Mouse (Mus musculus): Measurements from ENCODE around the gene Rasgef1b.

DNA sequence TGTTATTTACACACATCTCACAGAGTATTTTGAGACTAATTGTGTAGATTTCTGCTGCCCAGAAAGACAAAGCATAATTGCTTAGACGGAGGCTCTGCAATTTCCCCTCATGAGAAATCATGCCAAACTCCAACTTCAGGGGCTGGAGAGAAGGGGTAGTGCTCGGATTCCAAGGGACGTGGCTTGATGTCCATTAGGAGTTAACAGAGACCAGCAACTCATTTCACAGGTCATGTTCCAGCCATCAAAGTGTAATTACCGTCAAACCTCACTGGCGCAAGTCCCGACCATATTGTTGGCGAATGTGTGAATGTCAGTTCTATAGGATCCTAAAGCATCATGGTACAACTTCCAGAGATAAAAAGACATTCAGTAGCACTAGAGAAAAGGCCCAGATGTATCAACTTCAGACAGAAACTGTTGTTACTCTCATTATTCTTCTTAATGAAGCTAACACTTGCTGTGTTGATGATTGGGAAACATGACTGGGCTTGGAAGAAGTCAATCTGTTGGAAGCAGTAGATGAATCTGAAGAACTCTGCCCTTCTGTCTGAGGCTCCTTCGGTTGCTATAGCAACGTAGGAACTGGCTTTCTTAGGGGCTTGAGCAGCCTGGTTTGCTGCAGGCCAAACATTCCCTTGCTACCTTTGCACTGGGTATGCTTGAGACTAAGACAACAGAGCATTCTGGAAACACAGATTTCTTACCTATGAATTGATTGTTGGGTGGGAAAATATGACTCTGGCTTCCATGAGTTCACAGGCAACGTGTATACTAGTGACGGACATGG is 350.2 kb downstream of the Rasgef1b start:
- TF ChIP-seq POLR2A (IDR thresholded peaks at IDR 0.05; ENCODE audit: insufficient read length, low read depth) (no peak), TCF3 (IDR thresholded peaks at IDR 0.05; ENCODE audit: insufficient read length, low read depth) (no peak), MAX (IDR thresholded peaks at IDR 0.05; ENCODE audit: low read depth) (no peak), POLR2AphosphoS2 (IDR thresholded peaks at IDR 0.05; ENCODE audit: insufficient read length, low read depth) (no peak), REST (IDR thresholded peaks at IDR 0.05; ENCODE audit: insufficient read depth, insufficient read length) (no peak)
